Mouse (Mus musculus) lung, adult 18-20 months (tissue): Measurements from ENCODE around the gene St3gal6.
A peak's percentile ranks its signal among the peaks of the same experiment; 100 is the strongest.

Source experiments
- DNase-seq, 2 experiments: peaks; one replicate each; pipeline ENCODE4 v3.0.0; 2022; ENCODE audit warnings: mixed read lengths in 2 of 2

St3gal6 gene

GRCm38 (mm10) chr16:58520457-58520856 lies 3.6 kb downstream of the St3gal6 start:
- no peak for DNase-seq

GRCm38 (mm10) chr16:58519650-58520073 lies 4.4 kb downstream of the St3gal6 start:
- no peak for DNase-seq

- no peak for DNase-seq
These were observed 6.9 kb downstream of the St3gal6 start for GRCm38 (mm10) chr16:58516960-58517798.

GRCm38 (mm10) chr16:58516161-58516560 lies 7.9 kb downstream of the St3gal6 start:
- no peak for DNase-seq

- peak; percentile 63 to 70 for DNase-seq
These were observed 9.5 kb downstream of the St3gal6 start for GRCm38 (mm10) chr16:58514565-58514964.

GRCm38 (mm10) chr16:58513755-58514154 lies 10.3 kb downstream of the St3gal6 start:
- no peak for DNase-seq

- peak in 1 of 2 experiments; percentile 51 for DNase-seq
These were observed 11.2 kb downstream of the St3gal6 start for GRCm38 (mm10) chr16:58512887-58513286.

GRCm38 (mm10) chr16:58512181-58512761 lies 11.8 kb downstream of the St3gal6 start:
- DNase-seq, result peak in 1 of 2 experiments; percentile 65

GRCm38 (mm10) chr16:58504945-58505344 lies 19.1 kb downstream of the St3gal6 start:
- DNase-seq, result no peak

- no peak for DNase-seq
These were observed 21.5 kb downstream of the St3gal6 start for GRCm38 (mm10) chr16:58502566-58502965.

GRCm38 (mm10) chr16:58501760-58502301 lies 22.2 kb downstream of the St3gal6 start:
- DNase-seq, result no peak

- DNase-seq, result no peak
These were observed 24.4 kb downstream of the St3gal6 start for GRCm38 (mm10) chr16:58499650-58500049.

- DNase-seq, result no peak
These were observed 24.9 kb downstream of the St3gal6 start for GRCm38 (mm10) chr16:58499172-58499584.

GRCm38 (mm10) chr16:58497886-58498713 lies 25.9 kb downstream of the St3gal6 start:
- no peak for DNase-seq

GRCm38 (mm10) chr16:58496791-58497190 lies 27.3 kb downstream of the St3gal6 start:
- no peak for DNase-seq

- no peak for DNase-seq
These were observed 36.2 kb downstream of the St3gal6 start for GRCm38 (mm10) chr16:58487861-58488260.

- no peak for DNase-seq
These were observed 41.7 kb downstream of the St3gal6 start for GRCm38 (mm10) chr16:58482296-58482695.

GRCm38 (mm10) chr16:58481906-58482270 lies 42.2 kb downstream of the St3gal6 start:
- DNase-seq, result no peak

- peak in 1 of 2 experiments; percentile 39 for DNase-seq
These were observed 42.7 kb downstream of the St3gal6 start for GRCm38 (mm10) chr16:58481219-58481905.

GRCm38 (mm10) chr16:58479898-58480448 lies 44.1 kb downstream of the St3gal6 start:
- no peak for DNase-seq

- peak; percentile 70 to 82 for DNase-seq
These were observed 47.7 kb downstream of the St3gal6 start for GRCm38 (mm10) chr16:58476363-58476762.

- no peak for DNase-seq
These were observed 48.4 kb downstream of the St3gal6 start for GRCm38 (mm10) chr16:58475544-58476154.
